Mouse (Mus musculus) cerebellum, adult 11 months (tissue): Measurements from ENCODE around the gene 4933417A18Rik.
A peak's percentile ranks its signal among the peaks of the same experiment; 100 is the strongest.
"Not testable (repeated sequence)": the region's sequence is repeated elsewhere in the genome, so short reads cannot be mapped to it uniquely, and the experiment has no call there.

Source experiments
- DNase-seq: peaks from one replicate; pipeline ENCODE4 v3.0.0; 2022

The 4933417A18Rik gene

GRCm38 (mm10) chr13:34976116-34976515 is 51.9 kb downstream of the 4933417A18Rik start:
- DNase-seq, result no peak

- DNase-seq, result no peak
Measured at GRCm38 (mm10) chr13:34977410-34977809, 53.2 kb downstream of the 4933417A18Rik start.

- not testable (repeated sequence) for DNase-seq
Measured at GRCm38 (mm10) chr13:34978635-34979034, 54.4 kb downstream of the 4933417A18Rik start.

GRCm38 (mm10) chr13:34983479-34983878 is 59.3 kb downstream of the 4933417A18Rik start:
- DNase-seq, result not testable (repeated sequence)

- no peak for DNase-seq
Measured at GRCm38 (mm10) chr13:34991581-34992273, 67.5 kb downstream of the 4933417A18Rik start.

GRCm38 (mm10) chr13:34993085-34993484 is 68.9 kb downstream of the 4933417A18Rik start:
- no peak for DNase-seq

GRCm38 (mm10) chr13:34993595-34993982 is 69.4 kb downstream of the 4933417A18Rik start:
- no peak for DNase-seq

- peak; percentile 87 for DNase-seq
Measured at GRCm38 (mm10) chr13:34993983-34994811, 70.0 kb downstream of the 4933417A18Rik start.

- no peak for DNase-seq
Measured at GRCm38 (mm10) chr13:34995925-34996324, 71.7 kb downstream of the 4933417A18Rik start.
